Mouse (Mus musculus): ENCODE results near the gene Rag2.
A peak's percentile ranks its signal among the peaks of the same experiment; 100 is the strongest.

Gene Rag2

GRCm38 (mm10) chr2:101624011-101624410, 507 bp upstream of the Rag2 start:
- no peak for DNase-seq (ENCODE audit: low read depth, low spot score)

GRCm38 (mm10) chr2:101627227-101627626, 2.7 kb downstream of the Rag2 start:
- no peak for DNase-seq (ENCODE audit: low read depth, low spot score)

GRCm38 (mm10) chr2:101628297-101629236, 4.0 kb downstream of the Rag2 start:
- peak; percentile 95 for DNase-seq (ENCODE audit: low read depth, low spot score)

- DNase-seq (ENCODE audit: low read depth, low spot score) = no peak
These were observed 14.7 kb downstream of the Rag2 start for GRCm38 (mm10) chr2:101638979-101639839.

GRCm38 (mm10) chr2:101639840-101640350, 15.4 kb downstream of the Rag2 start:
- DNase-seq (ENCODE audit: low read depth, low spot score) = no peak

GRCm38 (mm10) chr2:101645841-101646240, 21.3 kb downstream of the Rag2 start:
- no peak for DNase-seq (ENCODE audit: low read depth, low spot score)

- no peak for DNase-seq (ENCODE audit: low read depth, low spot score)
These were observed 23.8 kb downstream of the Rag2 start for GRCm38 (mm10) chr2:101648361-101648760.

- DNase-seq (ENCODE audit: low read depth, low spot score) = no peak
These were observed 24.7 kb downstream of the Rag2 start, which contains the start of the genes Rag1 and B230118H07Rik for GRCm38 (mm10) chr2:101649114-101649671. TSS of gene Rag1 (minus strand) at chr2:101649501. TSS of gene B230118H07Rik (minus strand) at chr2:101649532.

- no peak for DNase-seq (ENCODE audit: low read depth, low spot score)
These were observed 25.9 kb downstream of the Rag2 start for GRCm38 (mm10) chr2:101650446-101650845.

- no peak for DNase-seq (ENCODE audit: low read depth, low spot score)
These were observed 27.8 kb downstream of the Rag2 start for GRCm38 (mm10) chr2:101652204-101652920.

GRCm38 (mm10) chr2:101652921-101653597, 28.5 kb downstream of the Rag2 start:
- DNase-seq (ENCODE audit: low read depth, low spot score) = peak; percentile 66

- DNase-seq (ENCODE audit: low read depth, low spot score) = no peak
These were observed 36.0 kb downstream of the Rag2 start for GRCm38 (mm10) chr2:101660536-101660935.

- no peak for DNase-seq (ENCODE audit: low read depth, low spot score)
These were observed 40.7 kb downstream of the Rag2 start for GRCm38 (mm10) chr2:101665058-101665702.

GRCm38 (mm10) chr2:101665703-101666092, 41.2 kb downstream of the Rag2 start:
- DNase-seq (ENCODE audit: low read depth, low spot score) = no peak

GRCm38 (mm10) chr2:101668751-101669150, 44.2 kb downstream of the Rag2 start:
- DNase-seq (ENCODE audit: low read depth, low spot score) = no peak

GRCm38 (mm10) chr2:101673547-101673946, 49.0 kb downstream of the Rag2 start:
- no peak for DNase-seq (ENCODE audit: low read depth, low spot score)

- DNase-seq (ENCODE audit: low read depth, low spot score) = peak; percentile 52
These were observed 53.9 kb downstream of the Rag2 start, which contains the start of gene Traf6 for GRCm38 (mm10) chr2:101678236-101679021. TSS of gene Traf6 (plus strand) at chr2:101678429.

- DNase-seq (ENCODE audit: low read depth, low spot score) = no peak
These were observed 54.8 kb downstream of the Rag2 start for GRCm38 (mm10) chr2:101679164-101679784.

Measured in brain, embryonic 18.5 days (tissue).